Mouse (Mus musculus) gonadal fat pad, adult 2 months (tissue): ENCODE results near the gene Fads2. TPM values are rescaled to one million over a fixed set of nuclear protein-coding genes. Genes with fewer than 3 reads are reported as not detected.

ENCODE experiments used
- DNase-seq: peaks from one replicate; pipeline ENCODE4 v3.0.0-alpha.2; 2012; ENCODE audit warnings: low read depth
- polyA plus RNA-seq: library from polyadenylated mRNA; depleted of rRNA; stranded (reverse); fragments of >200 nt; gene quantifications from 2 replicates; pipeline ENCODE4 v1.2.3, GENCODE M21; 2012

Fads2 gene
- polyA plus RNA-seq, 1 experiment = 318 TPM

DNA sequence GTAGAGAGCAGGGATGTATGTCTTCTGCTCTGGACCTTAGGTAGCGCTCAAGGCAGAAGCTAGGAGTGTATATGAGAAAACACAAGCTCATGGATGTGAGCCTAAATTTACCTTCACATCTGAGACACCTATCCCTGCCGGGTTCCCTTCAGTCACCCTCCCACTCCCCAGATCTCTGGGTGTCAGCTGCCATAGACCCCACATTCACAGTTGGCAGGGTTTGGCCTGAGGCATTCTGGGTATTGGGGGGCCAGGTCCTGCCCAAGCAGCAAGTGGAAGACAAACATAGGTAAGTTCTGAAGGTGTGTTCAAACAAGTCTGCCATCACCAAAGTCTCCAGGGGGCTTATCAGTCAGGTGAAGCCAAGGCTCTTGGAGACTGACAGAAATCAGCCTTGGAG, 39.9 kb downstream of the Fads2 start:
- no peak for DNase-seq

GRCm38 (mm10) chr19:10060783-10061590, 40.6 kb downstream of the Fads2 start:
- DNase-seq = no peak

- DNase-seq = no peak
Observed at GRCm38 (mm10) chr19:10059911-10060567, 41.5 kb downstream of the Fads2 start.

DNA sequence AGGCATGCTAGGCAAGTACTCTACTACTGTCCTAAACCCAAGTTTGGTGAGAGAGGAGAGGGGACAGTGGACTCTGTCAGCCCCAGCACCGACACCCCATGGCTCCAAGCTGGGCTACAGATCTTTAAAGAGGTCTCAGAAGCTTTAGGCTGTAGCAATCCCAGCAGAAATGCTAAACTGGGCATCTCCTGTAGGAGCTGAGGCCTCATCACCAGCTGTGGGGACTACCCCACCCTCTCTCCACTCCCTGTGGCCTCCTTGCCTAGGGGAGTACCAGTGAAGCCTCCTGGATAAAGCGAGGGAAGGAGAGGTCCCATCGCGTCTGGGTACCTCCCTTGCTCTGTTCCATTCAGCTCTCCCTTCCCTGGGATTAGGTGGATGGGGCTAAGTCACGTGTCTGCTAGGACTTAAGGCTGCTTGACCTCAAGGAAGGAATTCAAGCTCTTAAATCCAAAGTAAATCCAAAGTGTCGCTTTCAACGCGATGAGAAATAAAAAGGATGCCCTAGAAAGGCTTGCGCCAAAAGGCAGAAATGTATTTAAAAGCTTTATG, 42.6 kb downstream of the Fads2 start:
- no peak for DNase-seq

DNA sequence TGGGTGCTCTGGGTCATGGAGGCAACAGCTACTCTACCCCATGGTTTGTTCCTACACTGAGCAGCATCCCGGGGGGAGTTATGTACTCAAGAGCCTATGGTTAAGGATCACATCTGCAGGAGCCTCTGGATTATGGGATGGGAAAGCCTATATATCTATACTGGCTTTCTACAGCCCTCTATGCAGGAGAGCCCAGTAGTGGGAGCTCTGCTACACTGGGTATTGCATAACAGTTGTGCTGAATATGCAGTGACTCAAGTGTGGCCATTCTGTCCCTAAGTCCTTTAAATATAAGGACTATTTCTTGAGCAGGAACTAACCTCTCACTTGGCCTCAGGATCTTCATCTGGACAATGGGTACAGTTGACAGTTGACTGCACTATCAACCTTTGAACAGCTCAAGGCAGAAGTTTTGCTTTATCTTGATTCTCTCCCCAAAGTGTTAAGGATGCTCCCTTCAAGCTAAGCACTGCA, 43.2 kb downstream of the Fads2 start:
- no peak for DNase-seq

DNA sequence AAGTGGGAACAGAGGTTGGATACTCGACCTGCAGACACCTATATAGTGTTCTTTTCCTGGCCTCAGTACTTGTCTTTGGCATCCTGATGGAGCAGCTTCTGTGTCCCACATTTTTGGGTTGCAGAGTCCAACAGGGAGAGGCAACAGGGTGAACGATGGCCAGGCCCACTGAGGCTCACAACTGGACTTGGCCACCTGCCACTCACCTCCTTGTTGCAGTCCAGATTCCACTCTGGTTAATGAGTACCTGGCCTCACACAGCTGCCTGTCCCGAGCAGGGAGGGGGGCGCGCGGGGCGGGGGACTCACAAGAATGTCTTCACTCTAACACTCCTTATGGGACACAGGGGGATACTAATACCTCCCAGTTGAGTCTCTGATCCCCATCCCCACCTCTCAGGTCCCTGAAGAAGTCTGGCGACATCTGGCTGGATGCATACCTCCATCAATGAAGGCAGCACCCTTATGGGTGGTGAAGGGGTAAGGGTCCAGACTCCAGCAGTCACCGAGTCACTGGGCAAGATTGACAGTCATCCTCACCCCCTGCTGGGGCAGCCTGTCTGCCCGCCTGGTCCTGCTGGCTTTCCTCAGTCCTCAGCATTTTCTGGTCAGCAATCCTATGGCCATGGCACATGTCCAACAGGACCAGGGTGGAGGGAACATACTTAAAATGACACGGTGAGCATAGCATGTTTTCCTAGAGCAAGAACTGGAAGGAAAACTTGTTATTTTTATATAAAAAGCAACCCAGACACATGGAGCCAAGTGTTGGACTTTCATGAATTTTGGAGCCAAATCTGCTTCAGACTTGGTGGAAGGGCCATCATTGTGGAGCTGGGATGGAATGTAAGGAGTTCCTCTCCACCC, 43.8 kb downstream of the Fads2 start:
- no peak for DNase-seq

- no peak for DNase-seq
Observed at GRCm38 (mm10) chr19:10056686-10057085, 44.9 kb downstream of the Fads2 start.

DNA sequence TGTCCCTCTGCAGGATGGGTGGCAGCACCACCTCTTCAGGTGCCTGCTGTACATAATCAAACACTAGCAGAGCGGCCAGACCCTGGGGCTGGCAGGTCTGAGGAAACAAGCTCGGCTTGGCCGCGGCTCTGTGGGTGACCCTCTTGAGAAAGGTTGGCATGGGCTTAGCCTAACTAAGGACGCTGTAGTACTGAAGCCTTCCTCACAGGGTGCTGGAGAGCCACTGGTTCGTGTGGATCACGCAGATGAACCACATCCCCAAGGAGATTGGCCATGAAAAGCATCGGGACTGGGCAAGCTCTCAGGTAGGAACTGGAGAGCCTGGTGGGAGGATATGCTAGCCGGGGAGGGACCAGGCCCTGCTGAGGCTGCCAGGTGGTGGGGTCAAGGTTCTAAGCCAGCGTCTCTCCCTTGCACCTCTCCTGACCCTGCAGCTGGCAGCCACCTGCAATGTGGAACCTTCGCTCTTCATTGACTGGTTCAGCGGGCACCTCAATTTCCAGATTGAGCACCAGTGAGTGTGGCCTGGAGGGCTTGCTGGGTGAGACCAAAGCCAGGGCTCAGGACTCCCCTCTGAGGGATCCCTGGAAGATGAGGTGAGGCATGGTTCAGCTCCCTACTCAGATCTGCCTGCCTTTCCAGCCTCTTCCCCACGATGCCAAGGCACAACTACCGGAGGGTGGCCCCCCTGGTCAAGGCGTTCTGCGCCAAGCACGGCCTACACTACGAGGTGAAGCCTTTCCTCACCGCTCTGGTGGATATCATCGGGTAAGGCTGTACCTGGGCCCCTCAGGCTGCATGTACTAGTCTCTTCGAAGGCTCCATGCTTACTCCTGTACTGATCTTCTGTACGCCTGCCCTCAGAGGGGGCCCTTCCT, 45.5 kb downstream of the Fads2 start:
- DNase-seq = no peak

- no peak for DNase-seq
Observed at GRCm38 (mm10) chr19:10055261-10055660, 46.3 kb downstream of the Fads2 start.

DNA sequence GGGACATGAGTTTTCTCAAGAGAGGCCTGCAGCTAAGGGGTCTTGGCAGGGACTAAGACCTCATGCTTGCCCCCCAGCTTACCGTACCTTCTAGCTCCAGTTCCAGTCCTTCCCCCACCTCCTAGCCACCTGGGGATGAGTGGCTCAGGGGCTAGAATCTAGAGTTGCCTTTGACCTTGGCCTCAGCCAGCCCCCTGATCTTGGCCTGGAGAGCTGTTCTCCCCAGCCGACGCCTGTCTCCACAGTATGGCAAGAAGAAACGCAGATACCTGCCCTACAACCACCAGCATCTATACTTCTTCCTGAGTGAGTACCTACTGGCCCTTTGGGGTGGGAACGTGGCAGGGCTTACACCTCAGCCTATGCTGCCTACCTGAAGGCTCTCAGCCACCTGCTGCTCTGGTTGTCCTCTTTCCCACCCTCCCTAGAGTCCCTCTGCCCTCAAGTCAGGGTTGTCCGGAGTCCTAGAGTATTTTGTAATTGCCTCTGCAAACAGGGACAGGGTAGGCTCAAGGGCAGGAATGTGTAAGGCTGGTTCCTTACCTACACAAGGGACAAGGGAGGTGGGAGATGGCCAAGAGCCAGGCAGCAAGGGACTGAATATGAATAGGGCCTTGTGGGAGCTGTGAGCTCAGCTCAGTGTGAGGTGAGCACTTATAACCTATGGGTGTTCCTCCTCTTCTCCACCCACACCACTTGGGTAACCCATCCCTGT, 47.0 kb downstream of the Fads2 start:
- no peak for DNase-seq

DNA sequence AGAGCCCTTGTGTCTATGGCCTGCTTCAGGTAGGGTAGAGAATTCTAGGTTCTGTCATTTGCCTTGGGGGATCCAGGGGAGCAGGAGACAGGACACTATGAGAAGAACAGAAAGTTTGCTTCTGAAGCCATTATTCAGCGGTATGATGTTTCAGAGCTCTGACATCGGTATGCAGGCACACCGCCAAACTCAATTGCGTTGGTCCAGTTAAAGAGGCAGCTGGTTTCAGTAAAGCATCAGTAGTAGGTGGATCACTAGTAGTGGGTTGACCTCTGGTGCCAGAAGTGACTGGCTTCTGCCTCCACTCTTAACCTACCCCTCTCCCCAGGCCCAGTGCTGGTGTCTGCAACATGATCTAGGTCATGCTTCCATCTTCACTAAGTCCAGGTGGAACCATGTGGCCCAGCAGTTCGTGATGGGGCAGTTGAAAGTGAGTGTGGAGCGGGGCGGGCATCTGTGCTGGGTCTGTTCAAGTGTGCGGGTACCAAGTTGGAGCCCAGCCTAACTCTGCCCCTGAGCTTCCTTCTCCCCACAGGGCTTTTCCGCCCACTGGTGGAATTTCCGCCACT, 47.8 kb downstream of the Fads2 start:
- DNase-seq = no peak

DNA sequence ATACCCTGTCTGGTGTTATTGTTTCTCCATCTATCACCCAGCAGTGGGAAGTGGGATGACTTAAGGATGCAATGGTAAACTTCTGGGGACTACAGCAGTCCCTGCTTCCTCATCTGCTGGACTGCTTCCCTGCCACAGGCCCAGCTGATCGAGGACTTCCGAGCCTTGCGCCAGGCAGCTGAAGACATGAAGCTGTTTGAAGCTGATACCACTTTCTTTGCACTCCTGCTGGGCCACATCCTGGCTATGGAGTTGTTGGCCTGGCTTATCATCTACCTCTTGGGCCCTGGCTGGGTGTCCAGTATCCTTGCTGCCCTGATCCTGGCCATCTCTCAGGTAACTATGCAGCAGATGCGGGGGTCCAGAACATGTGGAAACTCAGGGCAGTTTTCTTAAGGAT, 48.8 kb downstream of the Fads2 start:
- no peak for DNase-seq

DNA sequence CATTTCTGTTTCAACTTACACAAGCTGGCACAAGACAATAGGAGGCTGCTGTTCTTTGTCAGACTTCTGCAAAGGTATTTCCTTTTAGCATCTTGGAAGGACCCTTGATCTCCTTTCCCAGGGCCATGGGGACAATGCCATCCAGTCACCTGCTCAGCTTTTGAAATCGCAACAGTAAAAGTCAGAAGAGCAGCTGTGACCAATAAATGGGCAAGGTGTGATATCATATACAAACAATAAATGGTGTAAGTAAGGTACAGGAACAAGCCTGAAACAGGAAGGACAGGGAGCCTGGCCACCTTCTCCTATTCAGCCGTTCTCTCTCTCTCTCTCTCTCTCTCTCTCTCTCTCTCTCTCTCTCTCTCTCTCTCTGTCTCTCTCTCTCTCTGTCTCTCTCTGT, 51.1 kb downstream of the Fads2 start:
- no peak for DNase-seq

GRCm38 (mm10) chr19:10049533-10049932, 52.0 kb downstream of the Fads2 start:
- DNase-seq = no peak

DNA sequence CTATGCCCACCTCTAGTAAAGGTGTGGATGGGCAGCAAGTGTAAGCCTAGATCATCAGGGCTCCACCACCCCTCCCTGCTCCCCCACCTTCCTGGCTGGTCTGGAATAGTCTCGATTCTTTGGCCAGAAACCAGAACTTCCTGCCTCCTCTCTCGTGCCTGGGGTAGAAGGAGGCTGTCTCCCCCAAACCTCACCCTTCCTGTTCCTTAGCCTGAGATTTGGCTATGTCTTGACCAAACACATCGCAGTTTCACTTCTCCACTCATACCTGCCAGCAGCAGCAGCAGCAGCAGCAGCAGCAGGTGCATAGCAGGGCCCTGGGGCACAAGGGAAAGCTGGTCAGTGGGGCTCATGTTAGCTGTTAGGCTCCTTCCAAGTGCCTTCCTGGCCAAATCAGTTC, 54.6 kb downstream of the Fads2 start:
- no peak for DNase-seq

GRCm38 (mm10) chr19:10046346-10046745, 55.2 kb downstream of the Fads2 start:
- DNase-seq = no peak

- no peak for DNase-seq
Observed at GRCm38 (mm10) chr19:10045707-10046106, 55.8 kb downstream of the Fads2 start.

GRCm38 (mm10) chr19:10043643-10044042, 57.9 kb downstream of the Fads2 start:
- no peak for DNase-seq

- DNase-seq = no peak
Observed at GRCm38 (mm10) chr19:10042816-10043215, 58.7 kb downstream of the Fads2 start.

- no peak for DNase-seq
Observed at GRCm38 (mm10) chr19:10042232-10042631, 59.3 kb downstream of the Fads2 start.
